Mouse (Mus musculus) testis, adult 2 months (tissue): ENCODE measurements around the gene Tfeb. TPM values are rescaled to one million over a fixed set of nuclear protein-coding genes. Genes with fewer than 3 reads are reported as not detected.

Source experiments
- H3K27ac ChIP-seq: fragments of 200-500 bp; 2 replicates; pipeline ENCODE4 v1.5.1; 2012; ENCODE audit warnings: low read depth, low read length; ENCODE audit not compliant: control insufficient read depth, insufficient read depth
- H3K27me3 ChIP-seq: fragments of 200-500 bp; 2 replicates; pipeline ENCODE4 v1.6.1; 2012; ENCODE audit warnings: mild to moderate bottlenecking, low read length, moderate library complexity; ENCODE audit not compliant: control insufficient read depth, insufficient read depth
- H3K36me3 ChIP-seq: fragments of 200-500 bp; 2 replicates; pipeline ENCODE4 v1.6.1; 2012; ENCODE audit warnings: mild to moderate bottlenecking, low read length; ENCODE audit not compliant: control insufficient read depth, insufficient read depth
- H3K4me1 ChIP-seq: fragments of 200-500 bp; 2 replicates; pipeline ENCODE4 v1.6.1; 2012; ENCODE audit warnings: low read length; ENCODE audit not compliant: control insufficient read depth, insufficient read depth
- H3K4me3 ChIP-seq: fragments of 200-500 bp; 2 replicates; pipeline ENCODE4 v1.5.1; 2012; ENCODE audit warnings: low read depth, mild to moderate bottlenecking, low read length, moderate library complexity, mixed read lengths; ENCODE audit not compliant: control insufficient read depth
- CTCF ChIP-seq: fragments of 200-500 bp; IDR thresholded peaks from 2 replicates; pipeline ENCODE4 v1.5.1; 2012; ENCODE audit warnings: low read depth, mild to moderate bottlenecking, inconsistent platforms, low read length, moderate library complexity; ENCODE audit not compliant: control insufficient read depth, insufficient read depth, insufficient replicate concordance
- POLR2A ChIP-seq: fragments of 200-500 bp; IDR thresholded peaks from 2 replicates; pipeline ENCODE4 v1.6.1; 2012; ENCODE audit warnings: low read depth, mild to moderate bottlenecking, inconsistent platforms, low read length, moderate library complexity; ENCODE audit not compliant: control insufficient read depth
- polyA plus RNA-seq: library from polyadenylated mRNA; depleted of rRNA; stranded (reverse); fragments of >200 nt; gene quantifications from 2 replicates; pipeline ENCODE4 v1.2.3, GENCODE M21; 2012

Gene Tfeb
- polyA plus RNA-seq, 1 experiment, result 4.4 TPM

GRCm38 (mm10) chr17:47821339-47821738, 84.5 kb downstream of the Tfeb start:
- H3K36me3 ChIP-seq, result no peaks in the 10 kb centered on the region

DNA sequence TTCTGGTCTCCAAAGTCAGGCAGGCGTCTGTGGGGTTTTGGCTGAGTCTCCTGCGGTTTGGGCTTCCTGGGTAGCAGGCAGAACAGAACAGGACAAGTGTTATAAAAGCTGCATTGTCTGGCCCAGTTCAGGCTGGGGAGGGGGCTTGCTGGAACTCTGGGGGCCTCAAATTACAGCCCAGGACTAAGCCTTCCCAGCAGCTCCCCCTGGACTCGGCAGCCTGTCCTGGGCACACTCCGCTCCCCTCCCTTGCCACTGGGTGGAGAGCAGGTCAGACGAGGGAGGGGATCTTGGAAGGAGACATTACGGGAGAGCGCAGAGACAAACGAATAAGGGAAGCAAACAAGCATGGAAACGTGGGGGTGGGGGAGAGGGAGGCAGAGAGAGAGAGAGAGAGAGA, 94.3 kb downstream of the Tfeb start:
- Histone ChIP-seq H3K36me3 (no peaks in the 10 kb centered on the region), H3K27me3 (no peaks in the 10 kb centered on the region), H3K4me1 (peaks cover 5% of the 10 kb centered on the region), H3K27ac (no peak overlapping the region), H3K4me3 (no peak overlapping the region)
- TF ChIP-seq CTCF (no peak), POLR2A (no peak)

More at GRCm38 (mm10) chr17:47821339-47821738, 84.5 kb downstream of the Tfeb start:
- no peak overlapping the region for H3K27ac ChIP-seq
- no peak overlapping the region for H3K4me3 ChIP-seq
- TF ChIP-seq POLR2A, result no peak
- TF ChIP-seq CTCF, result no peak
- no peaks in the 10 kb centered on the region for H3K27me3 ChIP-seq
- no peaks in the 10 kb centered on the region; the same call in 1 of the 2 replicates for H3K4me1 ChIP-seq

- TF ChIP-seq POLR2A (no peak), CTCF (no peak)
- Histone ChIP-seq H3K27ac (no peak overlapping the region; the same call in 1 of the 2 replicates), H3K27me3 (no peaks in the 10 kb centered on the region), H3K4me3 (no peak overlapping the region), H3K4me1 (peaks cover 5% of the 10 kb centered on the region), H3K36me3 (no peaks in the 10 kb centered on the region)
Measured at GRCm38 (mm10) chr17:47831772-47832171, 94.9 kb downstream of the Tfeb start.

- no peak for TF ChIP-seq CTCF
- TF ChIP-seq POLR2A, result no peak
- H3K27ac ChIP-seq, result no peak overlapping the region
Measured at GRCm38 (mm10) chr17:47832501-47833028, 95.7 kb downstream of the Tfeb start.

DNA sequence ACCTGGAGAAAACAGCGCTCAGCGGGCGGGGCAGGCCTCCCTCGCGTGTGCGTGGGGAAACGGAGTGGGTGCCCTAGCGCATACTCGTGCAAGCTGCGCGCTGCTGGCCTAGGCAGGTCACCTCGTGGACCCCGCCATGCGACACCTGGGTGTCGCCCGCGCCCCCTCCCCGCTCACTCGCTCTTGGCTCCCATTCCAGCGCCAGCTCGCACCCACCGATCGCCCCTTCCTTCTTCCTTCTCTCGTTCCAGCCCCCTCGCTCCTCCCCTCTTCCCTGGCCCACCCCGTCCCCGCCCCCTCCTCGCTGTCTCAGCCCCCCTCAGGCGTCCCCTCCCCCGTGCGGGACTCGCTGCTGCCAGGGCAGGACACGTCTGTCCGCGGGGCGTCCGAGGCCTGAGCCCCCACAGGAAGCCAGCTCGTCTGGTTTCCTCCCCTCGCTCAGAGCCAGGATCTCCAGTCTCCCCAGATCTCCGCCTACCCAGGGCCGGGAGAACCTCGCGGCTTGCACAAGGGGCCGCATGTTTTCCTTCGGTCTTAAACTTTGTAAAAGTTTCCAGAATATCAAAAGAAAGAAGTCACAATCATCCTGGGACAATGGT, 96.3 kb downstream of the Tfeb start:
- Histone ChIP-seq H3K4me3 (peak overlapping the region; percentile 68), H3K27me3 (no peaks in the 10 kb centered on the region), H3K36me3 (no peaks in the 10 kb centered on the region), H3K4me1 (peaks cover 5% of the 10 kb centered on the region), H3K27ac (no peak overlapping the region)
- TF ChIP-seq CTCF (no peak), POLR2A (no peak)

More at GRCm38 (mm10) chr17:47832501-47833028, 95.7 kb downstream of the Tfeb start:
- Histone ChIP-seq H3K4me1 (peaks cover 5% of the 10 kb centered on the region), H3K27me3 (no peaks in the 10 kb centered on the region), H3K36me3 (no peaks in the 10 kb centered on the region), H3K4me3 (peak overlapping the region; percentile 68)

DNA sequence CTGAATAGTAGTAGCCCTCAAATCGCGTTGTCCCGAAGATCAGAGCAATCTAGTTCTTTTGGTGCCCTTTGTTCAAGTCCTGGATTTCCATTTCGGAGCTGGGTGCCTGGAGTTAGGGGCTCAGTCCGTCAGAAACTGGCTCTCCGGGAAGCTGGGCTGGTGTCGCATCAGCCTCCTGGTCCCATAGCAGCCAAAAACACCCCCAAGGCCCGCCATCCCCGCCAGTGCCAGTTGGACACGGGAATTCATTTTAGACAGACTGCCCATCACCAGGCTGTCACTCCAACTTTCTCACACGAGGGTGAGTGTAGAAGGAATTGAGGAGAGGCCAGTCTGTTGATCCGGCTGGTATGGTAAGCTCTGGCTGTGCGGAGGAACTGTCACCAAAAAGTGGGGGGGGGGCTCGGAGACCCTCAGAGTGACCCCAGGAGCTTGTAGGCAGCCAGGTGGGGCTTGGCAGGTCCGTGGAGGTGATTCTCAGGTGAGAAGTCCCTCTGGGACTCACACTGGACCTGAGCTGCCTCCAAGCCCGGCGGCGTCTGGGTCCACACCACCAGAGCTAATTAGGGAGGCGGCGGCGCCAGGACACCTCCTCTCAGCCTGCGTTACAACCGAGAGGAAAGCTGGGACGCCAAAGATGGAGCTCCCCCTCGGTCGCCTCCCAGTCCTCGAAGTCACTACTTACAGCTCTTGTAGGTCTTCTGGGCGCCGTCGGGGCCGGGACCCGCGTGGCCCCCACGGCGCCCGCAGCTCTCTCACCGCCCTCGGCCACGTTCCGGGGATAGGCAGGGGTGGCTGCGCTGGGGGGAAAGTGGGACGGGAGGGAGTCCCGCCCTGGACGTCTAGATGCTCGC, 97.0 kb downstream of the Tfeb start:
- no peak for TF ChIP-seq POLR2A
- TF ChIP-seq CTCF, result no peak
- Histone ChIP-seq H3K4me3 (no peak overlapping the region; the same call in 1 of the 2 replicates), H3K4me1 (peaks cover 5% of the 10 kb centered on the region), H3K27me3 (no peaks in the 10 kb centered on the region), H3K36me3 (no peaks in the 10 kb centered on the region), H3K27ac (no peak overlapping the region)

- TF ChIP-seq POLR2A, result no peak
- no peak for TF ChIP-seq CTCF
- H3K4me1 ChIP-seq, result peaks cover 5% of the 10 kb centered on the region
- H3K4me3 ChIP-seq, result no peak within 1 kb of the TSS; the same call in 1 of the 2 replicates
- H3K27ac ChIP-seq, result no peak within 1 kb of the TSS
- no peaks in the 10 kb centered on the region for H3K36me3 ChIP-seq
- no peaks in the 10 kb centered on the region for H3K27me3 ChIP-seq
Measured at GRCm38 (mm10) chr17:47834482-47834767, 97.6 kb downstream of the Tfeb start, which contains the start of gene Mdfi. Mdfi (minus strand) TSS chr17:47834691.

GRCm38 (mm10) chr17:47837808-47838207, 101.0 kb downstream of the Tfeb start:
- TF ChIP-seq POLR2A (no peak), CTCF (no peak)
- peaks cover 7% of the 10 kb centered on the region for H3K4me1 ChIP-seq
- H3K4me3 ChIP-seq, result no peak overlapping the region
- no peak overlapping the region for H3K27ac ChIP-seq
- no peaks in the 10 kb centered on the region for H3K36me3 ChIP-seq
- H3K27me3 ChIP-seq, result no peaks in the 10 kb centered on the region
